Mouse (Mus musculus): ENCODE measurements around the gene Sgcd.
"Not testable (repeated sequence)": the region's sequence is repeated elsewhere in the genome, so short reads cannot be mapped to it uniquely, and the experiment has no call there.

Gene Sgcd

GRCm38 (mm10) chr11:47460700-47461099, 528.1 kb downstream of the Sgcd start:
- ATAC-seq (ENCODE audit: insufficient number of reproducible peaks, low FRiP score, low TSS enrichment), result not testable (repeated sequence)

GRCm38 (mm10) chr11:47460149-47460548, 528.6 kb downstream of the Sgcd start:
- ATAC-seq (ENCODE audit: insufficient number of reproducible peaks, low FRiP score, low TSS enrichment), result no peak

GRCm38 (mm10) chr11:47459214-47459613, 529.6 kb downstream of the Sgcd start:
- no peak for ATAC-seq (ENCODE audit: insufficient number of reproducible peaks, low FRiP score, low TSS enrichment)

- no peak for ATAC-seq (ENCODE audit: insufficient number of reproducible peaks, low FRiP score, low TSS enrichment)
These were observed 541.0 kb downstream of the Sgcd start for GRCm38 (mm10) chr11:47447790-47448189.

GRCm38 (mm10) chr11:47446337-47446736, 542.4 kb downstream of the Sgcd start:
- no peak for ATAC-seq (ENCODE audit: insufficient number of reproducible peaks, low FRiP score, low TSS enrichment)

- no peak for ATAC-seq (ENCODE audit: insufficient number of reproducible peaks, low FRiP score, low TSS enrichment)
These were observed 543.1 kb downstream of the Sgcd start for GRCm38 (mm10) chr11:47445683-47446082.

- no peak for ATAC-seq (ENCODE audit: insufficient number of reproducible peaks, low FRiP score, low TSS enrichment)
These were observed 546.5 kb downstream of the Sgcd start for GRCm38 (mm10) chr11:47442266-47442665.

- ATAC-seq (ENCODE audit: insufficient number of reproducible peaks, low FRiP score, low TSS enrichment), result no peak
These were observed 589.2 kb downstream of the Sgcd start for GRCm38 (mm10) chr11:47399607-47400006.

GRCm38 (mm10) chr11:47390798-47391197, 598.0 kb downstream of the Sgcd start:
- not testable (repeated sequence) for ATAC-seq (ENCODE audit: insufficient number of reproducible peaks, low FRiP score, low TSS enrichment)

GRCm38 (mm10) chr11:47389327-47389726, 599.4 kb downstream of the Sgcd start:
- no peak for ATAC-seq (ENCODE audit: insufficient number of reproducible peaks, low FRiP score, low TSS enrichment)

GRCm38 (mm10) chr11:47387726-47388125, 601.0 kb downstream of the Sgcd start:
- ATAC-seq (ENCODE audit: insufficient number of reproducible peaks, low FRiP score, low TSS enrichment), result no peak

- ATAC-seq (ENCODE audit: insufficient number of reproducible peaks, low FRiP score, low TSS enrichment), result no peak
These were observed 602.6 kb downstream of the Sgcd start for GRCm38 (mm10) chr11:47386136-47386535.

- no peak for ATAC-seq (ENCODE audit: insufficient number of reproducible peaks, low FRiP score, low TSS enrichment)
These were observed 609.2 kb downstream of the Sgcd start for GRCm38 (mm10) chr11:47379630-47379958.

- ATAC-seq (ENCODE audit: insufficient number of reproducible peaks, low FRiP score, low TSS enrichment), result 0 out of 2 replicates have a peak, but pooled peaks have one; percentile 3
These were observed 609.7 kb downstream of the Sgcd start for GRCm38 (mm10) chr11:47378843-47379629.

GRCm38 (mm10) chr11:47377421-47377820, 611.3 kb downstream of the Sgcd start:
- ATAC-seq (ENCODE audit: insufficient number of reproducible peaks, low FRiP score, low TSS enrichment), result no peak

- no peak for ATAC-seq (ENCODE audit: insufficient number of reproducible peaks, low FRiP score, low TSS enrichment)
These were observed 611.9 kb downstream of the Sgcd start for GRCm38 (mm10) chr11:47376915-47377314.

- ATAC-seq (ENCODE audit: insufficient number of reproducible peaks, low FRiP score, low TSS enrichment), result no peak
These were observed 617.2 kb downstream of the Sgcd start for GRCm38 (mm10) chr11:47371616-47372015.

GRCm38 (mm10) chr11:47351585-47351984, 637.2 kb downstream of the Sgcd start:
- ATAC-seq (ENCODE audit: insufficient number of reproducible peaks, low FRiP score, low TSS enrichment), result no peak

- no peak for ATAC-seq (ENCODE audit: insufficient number of reproducible peaks, low FRiP score, low TSS enrichment)
These were observed 645.3 kb downstream of the Sgcd start for GRCm38 (mm10) chr11:47343486-47343885.

- no peak for ATAC-seq (ENCODE audit: insufficient number of reproducible peaks, low FRiP score, low TSS enrichment)
These were observed 655.1 kb downstream of the Sgcd start for GRCm38 (mm10) chr11:47333702-47334101.

- no peak for ATAC-seq (ENCODE audit: insufficient number of reproducible peaks, low FRiP score, low TSS enrichment)
These were observed 683.2 kb downstream of the Sgcd start for GRCm38 (mm10) chr11:47305579-47305978.

- no peak for ATAC-seq (ENCODE audit: insufficient number of reproducible peaks, low FRiP score, low TSS enrichment)
These were observed 683.9 kb downstream of the Sgcd start for GRCm38 (mm10) chr11:47304702-47305450.

All from cerebellum, adult (tissue).